Comparison of ENCODE assay signal across 10 mouse cellular contexts in the genomic region with DNA sequence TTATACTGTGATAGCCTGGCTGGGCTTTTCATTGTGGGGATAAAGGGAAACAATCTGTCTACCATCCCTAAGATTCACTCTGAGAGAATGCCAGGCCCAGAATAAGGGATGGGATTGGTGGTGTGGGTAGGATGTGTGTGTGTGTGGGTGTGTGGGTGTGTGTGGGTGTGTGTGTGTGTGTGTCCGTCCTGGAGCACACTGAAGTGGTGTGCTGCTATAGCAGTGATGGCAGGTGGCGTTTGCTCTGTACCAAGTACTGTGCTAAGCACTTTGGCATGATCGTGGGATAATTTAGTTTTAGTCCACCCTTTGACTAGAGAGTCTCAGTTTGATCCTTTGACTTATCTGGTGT. TPM values are rescaled to one million over a fixed set of nuclear protein-coding genes. Genes with fewer than 3 reads are reported as not detected.
DNase-seq lines count a peak whose midpoint lies in the region; ATAC-seq lines count a peak whose summit lies in the region.
"Had no signal": no experiment of that assay in that cellular context is flagged by ENCODE, and none has a peak within 500 bp of the region (broad histone marks: within the 10 kb centered on the region; RNA-seq: fewer than 3 reads in every experiment).

No protein-coding gene starts in this region.

- no peaks in the 10 kb centered on the region for H3K27me3 ChIP-seq in heart, embryonic 13.5 days (replicated peaks)
- no peaks in the 10 kb centered on the region for H3K27me3 ChIP-seq in embryonic facial prominence, embryonic 10.5 days (replicated peaks; ENCODE audit: low read depth, poor library complexity, severe bottlenecking)
- no peaks in the 10 kb centered on the region for H3K27me3 ChIP-seq in hindbrain, embryonic 11.5 days (ENCODE audit: control insufficient read depth, insufficient read depth, low read length)
- H3K27me3 ChIP-seq in midbrain, embryonic 12.5 days: no peaks in the 10 kb centered on the region
- no peaks in the 10 kb centered on the region for H3K27me3 ChIP-seq in liver, embryonic 11.5 days (replicated peaks; ENCODE audit: control insufficient read depth, insufficient read depth, low read length)
- no peaks in the 10 kb centered on the region for H3K27me3 ChIP-seq in liver, embryonic 12.5 days (replicated peaks)

- no peak for DNase-seq in heart, postnatal 10 days
- DNase-seq in embryonic facial prominence, embryonic 10.5 days (ENCODE audit: low spot score): no peak
- no peak for DNase-seq in hindbrain, embryonic 11.5 days (ENCODE audit: low spot score)
- no peak for DNase-seq in liver, embryonic 11.5 days (ENCODE audit: low spot score)
- no peak for DNase-seq in left cerebral cortex, adult 18-20 months (ENCODE audit: low spot score in 2 of 2)
- DNase-seq: cerebellum, adult 11 months; liver, postnatal 0 days had no signal

- peak overlapping the region; percentile 65 for H3K9ac ChIP-seq in heart, embryonic 13.5 days
- no peak overlapping the region for H3K9ac ChIP-seq in hindbrain, embryonic 11.5 days (ENCODE audit: low read depth, low read length)
- no peak overlapping the region for H3K9ac ChIP-seq in midbrain, embryonic 12.5 days (replicated peaks)
- H3K9ac ChIP-seq in liver, embryonic 11.5 days (ENCODE audit: low read depth, low read length): no peak overlapping the region
- H3K9ac ChIP-seq in liver, embryonic 12.5 days: no peak overlapping the region
- H3K9ac ChIP-seq: liver, postnatal 0 days had no signal

- intact Hi-C loops in heart, postnatal 10 days (cut with DNase I): loop anchor here (2.0 kb wide), 1 partner anchor 17 kb away; no protein-coding TSS in a partner anchor

- H3K4me1 ChIP-seq in heart, embryonic 13.5 days: peaks cover 76% of the 10 kb centered on the region
- peaks cover 73% of the 10 kb centered on the region for H3K4me1 ChIP-seq in embryonic facial prominence, embryonic 10.5 days
- H3K4me1 ChIP-seq in hindbrain, embryonic 11.5 days (replicated peaks; ENCODE audit: control insufficient read depth, insufficient read depth, low read length): peaks cover 24% of the 10 kb centered on the region
- peaks cover 58% of the 10 kb centered on the region for H3K4me1 ChIP-seq in midbrain, embryonic 12.5 days
- peaks cover 10% of the 10 kb centered on the region; the same call in 1 of the 2 replicates for H3K4me1 ChIP-seq in liver, embryonic 11.5 days (replicated peaks; ENCODE audit: control insufficient read depth, insufficient read depth, low read length)
- H3K4me1 ChIP-seq in liver, embryonic 12.5 days: peaks cover 23% of the 10 kb centered on the region

- 78% methylated on average over 3 of the region's 3 CpGs for WGBS in heart, embryonic 13.5 days
- WGBS in embryonic facial prominence, embryonic 10.5 days: 82% methylated on average over 3 of the region's 3 CpGs
- 67% methylated on average over 3 of the region's 3 CpGs for WGBS in hindbrain, embryonic 11.5 days
- whole genome bisulfite sequencing in midbrain, embryonic 12.5 days: 72% methylated on average over 3 of the region's 3 CpGs
- WGBS in liver, embryonic 11.5 days: 90% methylated on average over 3 of the region's 3 CpGs
- WGBS in liver, embryonic 12.5 days (ENCODE audit: insufficient replicate concordance): 72% methylated on average over 3 of the region's 3 CpGs

- H3K4me2 ChIP-seq in heart, embryonic 13.5 days: peak overlapping the region; percentile 25
- no peak overlapping the region; the same call in 1 of the 2 replicates for H3K4me2 ChIP-seq in hindbrain, embryonic 11.5 days (replicated peaks; ENCODE audit: low read depth, low read length)
- no peak overlapping the region for H3K4me2 ChIP-seq in midbrain, embryonic 12.5 days (replicated peaks)
- H3K4me2 ChIP-seq in liver, embryonic 11.5 days: no peak overlapping the region
- H3K4me2 ChIP-seq in liver, embryonic 12.5 days: no peak overlapping the region

- H3K27ac ChIP-seq in heart, embryonic 13.5 days (replicated peaks): peak overlapping the region; percentile 97
- peak overlapping the region; percentile 68 for H3K27ac ChIP-seq in embryonic facial prominence, embryonic 10.5 days (replicated peaks)
- H3K27ac ChIP-seq in hindbrain, embryonic 11.5 days (ENCODE audit: low read depth, low read length): peak overlapping the region; percentile 81
- H3K27ac ChIP-seq in midbrain, embryonic 12.5 days (replicated peaks): peak overlapping the region; percentile 97
- H3K27ac ChIP-seq in liver, embryonic 11.5 days (ENCODE audit: low read depth, low read length): no peak overlapping the region
- H3K27ac ChIP-seq in liver, embryonic 12.5 days: no peak overlapping the region

- no peak overlapping the region for H3K4me3 ChIP-seq in heart, embryonic 13.5 days
- no peak overlapping the region for H3K4me3 ChIP-seq in embryonic facial prominence, embryonic 10.5 days
- no peak overlapping the region for H3K4me3 ChIP-seq in hindbrain, embryonic 11.5 days (ENCODE audit: low read depth, low read length)
- no peak overlapping the region for H3K4me3 ChIP-seq in midbrain, embryonic 12.5 days
- H3K4me3 ChIP-seq in liver, embryonic 11.5 days (ENCODE audit: low read depth, low read length): no peak overlapping the region
- H3K4me3 ChIP-seq in liver, embryonic 12.5 days: no peak overlapping the region

- H3K36me3 ChIP-seq in heart, embryonic 13.5 days: 0 out of 2 replicates have a peak, but pooled peaks cover 11% of the 10 kb centered on the region
- no peaks in the 10 kb centered on the region for H3K36me3 ChIP-seq in embryonic facial prominence, embryonic 10.5 days (replicated peaks)
- no peaks in the 10 kb centered on the region for H3K36me3 ChIP-seq in hindbrain, embryonic 11.5 days (ENCODE audit: control insufficient read depth, insufficient read depth, low read length)
- no peaks in the 10 kb centered on the region for H3K36me3 ChIP-seq in midbrain, embryonic 12.5 days
- no peaks in the 10 kb centered on the region for H3K36me3 ChIP-seq in liver, embryonic 11.5 days (ENCODE audit: control insufficient read depth, insufficient read depth, low read length)
- H3K36me3 ChIP-seq in liver, embryonic 12.5 days: no peaks in the 10 kb centered on the region

- no peak for ATAC-seq in heart, embryonic 13.5 days (ENCODE audit: extremely low read depth, insufficient number of reproducible peaks, low FRiP score, low TSS enrichment)
- peak; percentile 56 for ATAC-seq in hindbrain, embryonic 11.5 days (ENCODE audit: low FRiP score)
- peak; percentile 57 for ATAC-seq in midbrain, embryonic 12.5 days (ENCODE audit: low FRiP score, low read depth)
- no peak for ATAC-seq in liver, embryonic 11.5 days (replicated peaks; ENCODE audit: low FRiP score)
- ATAC-seq in liver, embryonic 12.5 days: no peak
- ATAC-seq: liver, postnatal 0 days had no signal

- no peaks in the 10 kb centered on the region for H3K9me3 ChIP-seq in heart, embryonic 13.5 days
- no peaks in the 10 kb centered on the region for H3K9me3 ChIP-seq in embryonic facial prominence, embryonic 10.5 days
- H3K9me3 ChIP-seq in hindbrain, embryonic 11.5 days (ENCODE audit: control insufficient read depth, low read length): no peaks in the 10 kb centered on the region
- H3K9me3 ChIP-seq in midbrain, embryonic 12.5 days: no peaks in the 10 kb centered on the region
- H3K9me3 ChIP-seq in liver, embryonic 11.5 days (ENCODE audit: control insufficient read depth, low read length): no peaks in the 10 kb centered on the region
- no peaks in the 10 kb centered on the region for H3K9me3 ChIP-seq in liver, embryonic 12.5 days (replicated peaks)

RNA-seq across cellular contexts. Expression of gene Trak1, which starts 40.6 kb away (rescaled TPM):
- 30.4 and 32.2 TPM in 2 replicates for polyA plus RNA-seq in heart, embryonic 13.5 days (2015; fragmentation: Nextera tagmentation; extraction: Ambion mirVana)
- 100 to 1,000 TPM; 334 to 336 TPM for total RNA-seq in heart, postnatal 10 days (2021)
- 14.1 and 14.7 TPM in 2 replicates for polyA plus RNA-seq in embryonic facial prominence, embryonic 10.5 days (2016; fragmentation: Nextera tagmentation; extraction: Ambion mirVana)
- 19.8 and 21.2 TPM in 2 replicates for polyA plus RNA-seq in hindbrain, embryonic 11.5 days (2014; fragmentation: Nextera tagmentation; extraction: Ambion mirVana)
- polyA plus RNA-seq in midbrain, embryonic 12.5 days (2016; fragmentation: Nextera tagmentation; extraction: Ambion mirVana): 38.0 and 42.2 TPM in 2 replicates
- polyA plus RNA-seq in liver, embryonic 11.5 days (2014; fragmentation: Nextera tagmentation; extraction: Ambion mirVana): 11.2 and 13.1 TPM in 2 replicates
- total RNA-seq in left cerebral cortex, adult 18-20 months (2021): 100 to 1,000 TPM; 239 to 275 TPM
- polyA plus RNA-seq in liver, embryonic 12.5 days (2016; fragmentation: Nextera tagmentation; extraction: Ambion mirVana): 10.3 and 11.0 TPM in 2 replicates

Comparison
In these comparisons a context has a peak if more than half of its experiments do, and no peak if none do; other contexts are left out.
1. ATAC-seq: peak in hindbrain, embryonic 11.5 days (single experiment) and midbrain, embryonic 12.5 days (single experiment); none in heart, embryonic 13.5 days (single experiment), liver, embryonic 11.5 days (single experiment) and liver, embryonic 12.5 days (single experiment).
2. H3K27ac ChIP-seq: peak in heart, embryonic 13.5 days (single experiment), embryonic facial prominence, embryonic 10.5 days (single experiment), hindbrain, embryonic 11.5 days (single experiment) and midbrain, embryonic 12.5 days (single experiment); none in liver, embryonic 11.5 days (single experiment) and liver, embryonic 12.5 days (single experiment).